Mouse (Mus musculus) CD4-positive naive resting alpha-beta T cell, adult 57 days (primary cell): Measurements from ENCODE around the gene Rbmx. TPM values are rescaled to one million over a fixed set of nuclear protein-coding genes. Genes with fewer than 3 reads are reported as not detected.

Source experiments
- total RNA-seq: library from RNA; stranded (reverse); gene quantifications from one replicate; pipeline ENCODE4 v1.2.4, GENCODE M21; 2023

Rbmx gene
- total RNA-seq: 80.1 TPM

DNA sequence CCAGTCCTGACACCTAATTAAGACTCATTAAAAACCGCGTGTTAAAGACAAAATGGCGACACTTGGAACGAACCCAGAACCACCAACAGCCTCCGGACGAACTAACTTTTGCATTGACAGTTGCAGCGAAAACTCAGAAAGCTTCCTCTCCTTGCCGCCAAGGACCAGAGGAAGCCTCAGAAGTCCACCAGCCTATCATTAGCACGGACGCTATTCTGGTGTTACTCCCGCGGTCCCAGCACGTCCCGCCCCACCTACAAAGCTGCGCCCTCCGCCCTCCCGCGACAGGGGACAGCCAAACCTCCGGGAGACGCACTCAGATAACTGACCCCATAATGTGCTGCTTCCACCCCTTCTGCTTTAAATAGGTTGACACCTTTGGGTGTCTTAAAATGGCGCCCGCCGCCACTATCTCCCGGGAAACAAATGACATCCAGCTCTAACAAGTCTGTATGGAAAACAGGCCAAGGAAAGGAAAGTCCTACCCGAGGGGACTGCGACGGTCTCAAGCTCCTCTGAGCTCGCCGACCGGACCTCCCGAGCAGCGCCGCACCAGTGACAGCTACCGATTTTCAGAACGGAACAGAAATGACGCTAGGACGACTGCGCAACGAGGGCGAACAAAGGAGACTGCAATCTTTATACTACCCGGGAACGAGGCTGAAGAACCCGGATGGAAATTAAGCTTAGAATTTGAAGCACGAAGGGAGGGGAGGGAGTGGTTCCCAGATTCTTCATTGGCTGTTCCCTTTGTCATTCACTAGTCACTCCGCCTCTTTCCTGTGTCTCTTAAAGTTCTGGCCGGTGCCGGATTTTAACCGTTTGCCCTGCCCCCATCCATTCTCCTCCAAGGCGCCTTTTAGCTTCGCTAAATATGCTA, at the start of gene Rbmx:
Rbmx (minus strand) TSS at position 670 of the 880 bp plus-strand sequence.

GRCm38 (mm10) chrX:57408769-57409168, 15.9 kb upstream of the Rbmx start, which contains the start of gene Gm364:
Gene Gm364 (plus strand): TSS chrX:57409154.

DNA sequence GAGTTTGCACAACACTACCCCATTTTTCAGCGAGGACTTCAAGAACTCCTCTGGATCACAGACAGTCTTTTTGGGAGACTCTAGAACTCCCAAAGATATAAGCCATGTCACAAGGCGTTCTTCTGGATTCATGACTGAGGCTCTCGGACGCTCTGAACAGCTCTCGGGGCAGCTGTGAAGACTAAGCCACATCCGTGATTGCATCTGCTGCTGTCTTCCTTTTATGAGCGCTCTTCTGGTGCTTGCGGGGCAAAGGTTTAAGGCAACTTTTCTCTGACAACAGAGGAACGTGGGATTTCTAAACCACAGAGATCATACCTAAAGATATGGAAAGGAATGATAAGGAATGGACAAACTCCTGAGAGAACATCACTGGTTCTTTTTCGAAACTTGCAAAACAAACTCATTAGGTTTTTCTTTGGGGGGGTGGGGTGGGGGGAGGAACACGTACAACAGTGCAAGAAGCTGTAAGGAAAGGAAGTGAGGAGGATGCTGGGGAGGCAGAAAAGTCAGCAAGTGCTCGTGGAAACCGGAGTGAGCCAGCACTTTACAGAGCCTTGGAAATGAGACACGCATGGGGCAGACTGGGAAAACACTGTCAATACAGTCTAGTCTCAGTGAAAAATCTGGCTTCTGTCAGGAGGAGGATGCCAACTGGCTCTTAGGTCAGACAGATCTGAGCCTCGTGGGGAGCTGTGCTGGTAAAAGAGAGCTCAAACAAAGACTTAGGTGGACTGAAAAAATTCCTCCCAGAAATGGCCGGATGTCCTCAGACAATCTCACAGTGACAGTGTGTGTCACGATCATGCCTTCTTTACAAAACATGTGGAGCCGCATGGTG, 54.2 kb downstream of the Rbmx start, which contains the start of gene Arhgef6:
Arhgef6 (minus strand) TSS at position 359 of the 841 bp plus-strand sequence.

Other genes with a start within 250 kb of the Rbmx start
- 108 TPM for gene Cd40lg, start 180.9 kb downstream of the Rbmx start, total RNA-seq
- 85.1 TPM for gene Arhgef6, start 54.3 kb downstream of the Rbmx start, total RNA-seq
- gene Gm364, start 16.1 kb upstream of the Rbmx start, total RNA-seq: not detected
- not detected for gene Gpr101, start 110.7 kb upstream of the Rbmx start, total RNA-seq